Mouse (Mus musculus) neural tube, embryonic 10.5 days (tissue): ENCODE results near the gene Mex3b.

Source experiments
- DNase-seq: peaks from one replicate; pipeline ENCODE4 v3.0.0-alpha.2; 2017; ENCODE audit warnings: low spot score; ENCODE audit errors: extremely low spot score

The Mex3b gene

GRCm38 (mm10) chr7:82867271-82868121 lies at the start of gene Mex3b:
Gene Mex3b, plus strand, starts transcription at chr7:82867333.
- DNase-seq: no peak

GRCm38 (mm10) chr7:82819541-82819940 lies 47.6 kb upstream of the Mex3b start:
- no peak for DNase-seq

DNA sequence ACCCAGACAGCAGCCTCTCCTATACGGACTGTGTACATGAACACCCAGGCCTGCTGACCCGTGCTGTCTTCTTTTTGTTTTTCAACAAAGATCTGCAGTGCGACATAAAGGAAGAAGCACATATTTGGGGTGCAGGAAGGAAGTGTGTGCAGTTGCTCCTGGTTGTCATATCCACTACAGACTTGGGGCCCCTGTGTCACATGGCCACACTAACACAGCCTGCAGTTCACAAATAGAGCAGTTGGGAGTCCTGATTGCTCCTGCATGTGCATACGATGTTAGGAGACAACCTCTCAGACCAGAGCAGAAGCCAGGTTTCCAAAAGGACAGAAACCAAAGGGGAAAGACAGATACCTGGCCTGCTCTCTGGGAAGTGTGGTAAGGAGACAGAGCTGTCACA lies 46.5 kb upstream of the Mex3b start:
- no peak for DNase-seq

- no peak for DNase-seq
These were observed 45.6 kb upstream of the Mex3b start for GRCm38 (mm10) chr7:82821501-82821900.

GRCm38 (mm10) chr7:82822528-82822927 lies 44.6 kb upstream of the Mex3b start:
- no peak for DNase-seq

DNA sequence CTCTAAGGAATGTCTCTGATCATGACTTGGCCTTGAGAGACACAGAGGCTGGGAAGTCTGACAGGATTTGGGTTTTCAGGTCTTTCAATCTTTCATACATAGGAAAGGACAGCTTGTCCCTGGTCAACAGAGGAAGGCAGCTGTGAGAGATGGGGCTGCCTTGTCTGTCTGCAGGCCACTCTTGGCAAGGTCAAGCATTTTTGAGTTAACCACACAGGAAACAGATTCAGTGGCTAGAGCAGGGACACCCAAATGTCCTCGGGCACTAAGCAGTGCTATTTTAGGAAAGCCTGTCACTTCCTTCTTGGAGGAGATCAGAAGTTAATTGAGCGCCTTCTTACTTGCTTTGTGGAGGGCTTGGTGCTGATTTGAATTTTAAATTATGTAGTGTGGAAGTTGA lies 38.9 kb upstream of the Mex3b start:
- DNase-seq: no peak

GRCm38 (mm10) chr7:82829516-82829915 lies 37.6 kb upstream of the Mex3b start:
- DNase-seq: no peak

- DNase-seq: no peak
These were observed 32.7 kb upstream of the Mex3b start for GRCm38 (mm10) chr7:82834471-82834870.

DNA sequence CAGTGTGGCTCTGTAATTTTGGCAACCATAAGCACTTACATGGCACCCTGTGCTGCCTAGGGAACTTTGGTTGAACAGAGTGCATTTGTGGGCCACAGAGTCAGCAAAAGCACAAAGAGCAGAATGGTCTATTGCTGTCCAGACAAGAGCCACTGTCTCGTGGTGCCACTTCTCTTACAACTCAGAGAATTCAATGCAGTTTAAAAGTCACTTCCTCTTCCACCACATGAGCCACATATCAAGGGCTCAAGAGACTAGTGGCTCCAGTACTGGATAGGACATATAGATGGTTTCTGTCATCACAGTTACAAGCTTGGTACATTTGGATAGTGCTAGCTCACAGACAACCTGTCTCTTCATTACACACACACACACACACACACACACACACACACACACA lies 28.7 kb upstream of the Mex3b start:
- DNase-seq: no peak

DNA sequence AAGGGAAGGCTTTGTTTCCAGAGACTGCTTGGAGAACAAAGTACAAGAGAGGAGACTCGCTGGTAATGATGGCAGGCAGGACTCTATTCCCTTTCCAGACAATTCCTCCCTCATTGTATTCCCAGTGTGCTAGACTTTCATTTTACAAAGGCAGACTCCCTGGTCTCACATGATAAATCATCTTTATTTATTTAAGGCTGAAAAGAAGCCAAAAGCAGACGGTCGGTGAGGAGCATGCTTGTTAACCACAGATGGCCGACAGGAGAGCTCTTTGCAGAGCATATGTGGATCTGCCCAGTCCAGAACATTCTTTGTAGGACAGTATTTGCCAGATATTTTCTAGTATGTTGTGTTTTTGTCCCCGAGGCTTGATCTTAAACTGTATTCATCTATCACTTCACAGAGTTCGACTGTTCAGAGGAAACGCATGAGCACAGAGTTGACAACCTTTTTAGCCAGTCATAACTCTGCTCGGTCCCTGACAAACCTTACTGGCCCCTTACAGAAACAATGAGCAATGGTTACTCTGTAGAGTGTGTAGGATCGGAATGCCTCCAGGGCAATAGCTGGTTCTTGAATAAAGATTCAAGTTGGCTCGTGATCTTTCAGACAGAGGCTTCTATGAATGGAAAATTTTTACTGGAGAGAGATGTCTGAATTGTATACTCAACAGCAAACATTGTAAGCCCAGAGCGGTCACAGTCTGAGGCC lies 28.0 kb upstream of the Mex3b start:
- DNase-seq: no peak

DNA sequence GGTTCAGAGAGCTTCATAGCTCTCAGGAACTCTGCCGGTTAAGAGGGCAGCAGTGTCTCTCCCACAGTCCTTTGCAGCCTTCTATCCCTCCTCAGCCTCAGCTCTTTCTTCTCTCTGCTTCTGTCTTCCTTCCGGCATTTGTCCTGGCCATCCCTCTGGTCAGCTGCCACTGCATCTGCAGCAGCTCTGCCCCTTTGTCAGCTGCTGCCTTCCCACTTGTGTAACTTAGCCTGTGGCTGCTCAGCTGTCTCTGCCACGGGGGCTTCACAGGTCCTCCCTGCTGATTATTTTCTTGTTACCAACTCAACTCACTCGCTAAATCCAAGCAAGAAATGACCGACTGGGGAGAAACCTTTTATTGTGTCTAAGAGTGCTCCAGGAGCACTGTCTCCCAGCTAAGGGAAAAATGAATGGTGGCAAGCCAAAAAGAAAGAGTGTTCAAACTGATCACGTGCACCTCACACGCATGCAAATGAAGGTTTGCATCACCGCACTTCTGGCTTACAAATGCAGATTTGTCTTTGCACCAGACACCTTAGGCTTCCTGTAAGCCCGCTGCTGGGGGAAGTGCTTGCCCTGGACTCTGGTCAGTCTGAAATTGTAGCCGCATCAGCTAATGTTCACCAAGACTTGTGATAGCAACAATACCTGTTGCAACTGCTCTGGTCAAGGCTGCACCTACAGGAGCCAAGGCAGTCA lies 24.8 kb upstream of the Mex3b start:
- no peak for DNase-seq

- no peak for DNase-seq
These were observed 16.4 kb upstream of the Mex3b start for GRCm38 (mm10) chr7:82850756-82851155.

DNA sequence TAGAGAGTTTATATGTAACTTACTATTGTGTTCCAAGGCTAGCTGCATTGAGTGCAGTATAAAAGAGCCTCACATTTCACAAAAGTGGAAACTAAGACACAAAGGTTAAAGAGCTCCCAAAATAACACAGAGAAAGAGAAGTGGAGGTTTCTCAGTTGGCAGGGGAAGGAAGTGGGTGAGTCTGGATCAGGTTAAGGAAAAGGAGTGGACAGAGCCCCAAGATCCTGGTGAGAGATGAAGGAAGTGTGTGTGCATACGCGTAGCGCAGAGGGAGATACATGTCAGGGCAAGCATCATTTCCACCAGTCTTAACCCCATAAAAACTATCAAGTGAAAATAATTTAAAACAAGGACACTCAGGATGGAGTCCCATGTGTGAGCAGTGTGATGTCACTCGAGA lies 15.5 kb upstream of the Mex3b start:
- DNase-seq: no peak

DNA sequence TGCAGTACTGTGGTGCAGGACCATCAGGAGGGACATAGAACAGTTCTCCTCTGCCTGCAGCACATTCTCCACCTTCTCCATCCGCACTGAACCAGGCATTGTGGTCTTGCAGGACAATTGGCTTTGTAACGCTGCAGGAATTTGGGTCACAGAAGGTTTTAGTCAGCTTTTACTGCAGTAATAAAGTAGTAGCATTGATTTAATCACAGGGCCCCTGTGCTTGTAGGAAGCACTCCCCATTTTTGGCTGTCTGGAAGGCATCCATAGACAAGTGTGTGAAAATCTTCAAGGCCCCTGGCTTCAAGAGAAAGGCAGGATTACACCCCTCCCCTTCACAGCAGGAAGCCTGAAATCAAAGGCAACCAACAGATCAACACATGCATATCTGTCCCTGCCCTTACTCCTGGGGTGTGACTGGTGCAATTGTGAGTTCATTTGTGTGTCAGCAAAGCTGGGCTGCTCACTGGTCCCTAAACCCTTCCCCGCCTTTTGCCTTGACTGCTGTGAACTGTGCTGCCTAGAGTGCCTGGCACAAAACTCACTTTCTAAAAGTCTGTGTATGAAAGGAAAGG lies 12.9 kb upstream of the Mex3b start:
- no peak for DNase-seq

- DNase-seq: no peak
These were observed 8.5 kb upstream of the Mex3b start for GRCm38 (mm10) chr7:82858611-82859010.

- no peak for DNase-seq
These were observed 6.5 kb upstream of the Mex3b start for GRCm38 (mm10) chr7:82860626-82861025.

GRCm38 (mm10) chr7:82863341-82863740 lies 3.8 kb upstream of the Mex3b start:
- no peak for DNase-seq

GRCm38 (mm10) chr7:82864260-82864990 lies 2.7 kb upstream of the Mex3b start:
- peak; percentile 23 for DNase-seq

DNA sequence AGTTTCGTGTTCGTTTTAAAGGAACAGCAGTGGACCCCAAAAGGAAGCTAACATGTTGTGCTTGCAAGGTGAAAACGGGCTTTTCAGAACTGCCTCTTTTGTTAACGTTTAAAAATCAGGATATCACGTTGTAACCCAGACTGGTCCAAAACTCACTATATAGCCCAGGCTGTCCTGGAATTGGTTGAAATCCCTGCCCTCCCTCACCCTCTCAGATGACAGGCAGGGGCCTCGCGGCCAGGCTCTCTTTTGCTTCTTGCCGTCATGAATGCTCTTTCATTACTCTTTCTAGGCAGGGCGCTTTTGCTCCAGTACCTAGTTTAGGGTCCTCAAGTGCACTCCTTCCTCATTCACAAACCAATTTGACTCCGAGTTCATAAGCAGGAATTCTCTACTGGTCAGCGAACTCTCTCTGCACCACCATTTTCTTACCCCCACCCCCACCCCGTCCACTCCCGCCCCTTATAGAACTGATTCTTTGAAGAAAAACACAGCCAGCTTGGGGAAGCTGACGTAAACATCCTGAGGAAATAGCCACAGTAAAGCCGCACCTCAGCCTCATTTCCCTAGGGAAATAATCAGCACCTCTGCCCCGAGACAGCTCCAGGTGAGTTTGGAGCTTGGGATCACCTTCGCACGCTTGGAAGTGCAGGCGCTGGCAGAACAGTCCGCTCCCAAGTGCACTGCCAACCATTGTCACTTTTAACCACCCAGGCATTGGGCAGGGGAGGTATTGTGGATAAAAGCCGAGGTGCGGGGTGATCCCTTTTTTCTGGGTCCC lies 2.0 kb upstream of the Mex3b start:
- peak; percentile 70 for DNase-seq

DNA sequence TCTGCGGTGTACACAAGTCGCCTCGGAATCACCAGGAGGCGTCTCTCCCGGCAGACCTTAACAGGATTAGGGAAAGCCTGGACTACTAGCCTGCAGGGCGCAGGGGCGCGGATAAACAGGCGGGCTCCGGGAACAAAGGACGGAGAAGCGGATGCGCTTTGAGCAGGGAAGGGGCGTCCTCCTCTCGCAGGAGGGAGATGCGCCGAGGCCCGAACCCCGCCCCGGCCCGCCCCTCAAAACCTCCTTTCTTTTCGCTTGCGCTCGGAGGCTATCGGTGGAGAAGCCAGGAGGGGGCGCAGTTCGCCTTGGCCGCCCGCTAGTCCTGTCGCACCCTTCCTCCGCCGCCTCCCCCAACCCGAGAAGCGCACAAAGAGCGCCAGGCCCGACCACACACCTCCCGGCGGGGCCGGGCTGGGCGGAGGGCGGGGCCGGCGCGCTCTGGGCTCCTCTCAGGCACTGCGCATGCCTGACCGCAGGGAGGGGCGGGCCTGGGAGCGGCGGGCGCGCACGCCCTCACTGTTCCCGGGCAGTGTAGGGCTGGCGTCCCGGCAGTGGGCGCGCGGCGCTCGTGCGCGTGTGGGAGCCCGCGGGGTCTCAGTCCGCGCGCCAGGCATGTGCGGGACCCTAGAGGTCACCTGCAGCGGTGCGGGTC lies 1.2 kb upstream of the Mex3b start:
- DNase-seq: peak; percentile 99
